Mouse (Mus musculus): ENCODE results near the gene Pde2a. TPM values are rescaled to one million over a fixed set of nuclear protein-coding genes. Genes with fewer than 3 reads are reported as not detected.

Pde2a gene
- polyA plus RNA-seq, 1 experiment, result 17.6 TPM

DNA sequence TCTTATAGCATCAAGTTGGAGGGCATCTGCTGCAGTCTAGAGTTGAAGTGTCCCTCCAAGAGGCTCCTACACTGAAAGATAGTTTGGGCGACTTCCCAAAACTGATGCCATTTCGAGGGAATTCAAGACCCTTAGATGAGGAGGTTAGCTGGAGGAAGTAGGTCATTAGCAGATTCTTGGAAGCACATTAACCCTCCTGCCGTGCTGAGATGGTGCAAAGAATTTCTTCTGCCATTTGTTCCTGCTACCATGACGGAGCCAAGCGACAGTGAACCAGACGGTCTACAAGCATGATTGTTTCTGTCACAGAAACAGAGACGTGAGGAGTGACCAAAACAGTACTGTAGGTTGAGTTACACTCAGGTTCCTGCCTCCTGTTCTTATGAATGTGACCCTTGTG lies 105.0 kb downstream of the Pde2a start:
- Histone ChIP-seq H3K36me3 (ENCODE audit: control insufficient read depth, insufficient read depth, low read length) (no peaks in the 10 kb centered on the region), H3K27ac (ENCODE audit: insufficient read depth, low read depth, low read length) (no peak overlapping the region), H3K27me3 (ENCODE audit: control insufficient read depth, insufficient read depth, low read length) (no peaks in the 10 kb centered on the region; the same call in 1 of the 2 replicates), H3K4me1 (ENCODE audit: control insufficient read depth, insufficient read depth, insufficient read length, low read length) (no peaks in the 10 kb centered on the region), H3K4me3 (ENCODE audit: low read depth, low read length) (no peak overlapping the region)
- no peak for TF ChIP-seq POLR2A (IDR thresholded peaks at IDR 0.05; ENCODE audit: low read depth, low read length)
- no peak for TF ChIP-seq CTCF (IDR thresholded peaks at IDR 0.05; ENCODE audit: extremely low read depth, insufficient read length, insufficient replicate concordance, low read depth, low read length)
- WGBS, result 62% methylated on average over 7 of the region's 7 CpGs

DNA sequence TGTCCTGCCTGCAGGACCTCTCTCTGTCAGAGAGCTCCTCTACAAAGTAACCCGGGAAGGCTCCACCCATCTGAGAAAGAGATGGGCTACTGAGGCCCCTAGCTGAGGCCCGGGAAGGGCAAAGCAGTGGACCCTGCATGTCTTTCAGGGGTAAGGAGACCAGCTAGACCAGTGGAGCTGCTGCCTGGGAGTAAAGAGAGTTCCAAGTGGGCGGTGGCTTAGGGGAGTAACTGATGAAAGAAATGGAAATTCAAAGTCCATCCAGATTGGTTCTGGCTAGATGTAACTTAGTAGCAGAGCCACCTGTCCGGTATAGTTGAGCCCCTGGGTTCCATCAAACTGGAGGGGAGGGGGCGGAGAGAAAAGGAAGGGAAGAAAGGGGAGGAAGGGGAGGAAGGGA lies 112.9 kb downstream of the Pde2a start:
- TF ChIP-seq CTCF (IDR thresholded peaks at IDR 0.05; ENCODE audit: extremely low read depth, insufficient read length, insufficient replicate concordance, low read depth, low read length), result no peak
- TF ChIP-seq POLR2A (IDR thresholded peaks at IDR 0.05; ENCODE audit: low read depth, low read length), result no peak
- Histone ChIP-seq H3K36me3 (ENCODE audit: control insufficient read depth, insufficient read depth, low read length) (no peaks in the 10 kb centered on the region), H3K27ac (ENCODE audit: insufficient read depth, low read depth, low read length) (no peak overlapping the region), H3K4me1 (ENCODE audit: control insufficient read depth, insufficient read depth, insufficient read length, low read length) (peaks cover 2% of the 10 kb centered on the region; the same call in 1 of the 2 replicates), H3K27me3 (ENCODE audit: control insufficient read depth, insufficient read depth, low read length) (no peaks in the 10 kb centered on the region), H3K4me3 (ENCODE audit: low read depth, low read length) (no peak overlapping the region)
- WGBS, result 28% methylated on average over 5 of the region's 5 CpGs

DNA sequence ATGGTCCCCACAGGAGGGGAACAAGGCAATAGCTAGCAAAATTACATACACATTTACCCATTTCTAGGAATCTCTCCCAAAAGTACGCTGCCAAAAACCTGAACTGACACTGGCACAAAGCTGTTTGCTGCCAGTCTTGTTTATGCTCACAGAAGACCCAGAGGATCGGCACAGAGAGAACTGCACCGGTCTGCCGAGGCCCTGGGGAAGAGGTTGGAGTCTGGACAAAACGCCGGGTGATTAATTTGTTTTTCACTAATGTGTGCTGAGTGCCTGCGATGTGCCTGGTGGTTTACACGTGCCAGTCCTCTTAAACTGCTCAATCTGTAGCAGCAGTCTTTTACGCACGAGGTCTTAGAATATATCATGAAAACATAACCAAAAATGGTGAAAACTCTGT lies 113.6 kb downstream of the Pde2a start:
- Histone ChIP-seq H3K27ac (ENCODE audit: insufficient read depth, low read depth, low read length) (no peak overlapping the region), H3K36me3 (ENCODE audit: control insufficient read depth, insufficient read depth, low read length) (no peaks in the 10 kb centered on the region), H3K4me1 (ENCODE audit: control insufficient read depth, insufficient read depth, insufficient read length, low read length) (peaks cover 2% of the 10 kb centered on the region; the same call in 1 of the 2 replicates), H3K27me3 (ENCODE audit: control insufficient read depth, insufficient read depth, low read length) (no peaks in the 10 kb centered on the region), H3K4me3 (ENCODE audit: low read depth, low read length) (no peak overlapping the region)
- TF ChIP-seq POLR2A (IDR thresholded peaks at IDR 0.05; ENCODE audit: low read depth, low read length), result no peak
- no peak for TF ChIP-seq CTCF (IDR thresholded peaks at IDR 0.05; ENCODE audit: extremely low read depth, insufficient read length, insufficient replicate concordance, low read depth, low read length)
- 64% methylated on average over 10 of the region's 10 CpGs for WGBS

DNA sequence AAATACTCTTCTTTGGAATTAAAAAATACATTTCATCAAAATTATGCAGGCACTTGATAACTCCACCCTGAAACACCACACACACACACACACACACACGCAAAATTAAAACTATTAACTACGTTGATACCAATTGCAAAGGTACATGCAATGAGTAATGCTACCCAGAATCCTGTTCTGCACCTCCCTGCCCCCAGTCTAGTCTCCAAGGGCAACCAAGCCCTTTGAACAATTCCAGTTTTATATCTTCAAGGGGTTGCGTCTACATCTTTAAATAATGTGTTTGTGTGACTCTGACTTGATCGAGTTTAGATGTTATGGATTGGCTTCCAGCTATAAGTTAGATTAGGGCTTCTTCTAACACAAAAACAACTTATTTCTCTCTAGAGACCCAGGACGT lies 114.0 kb downstream of the Pde2a start:
- TF ChIP-seq CTCF (IDR thresholded peaks at IDR 0.05; ENCODE audit: extremely low read depth, insufficient read length, insufficient replicate concordance, low read depth, low read length) (no peak), POLR2A (IDR thresholded peaks at IDR 0.05; ENCODE audit: low read depth, low read length) (no peak)
- Histone ChIP-seq H3K4me3 (ENCODE audit: low read depth, low read length) (no peak overlapping the region), H3K36me3 (ENCODE audit: control insufficient read depth, insufficient read depth, low read length) (no peaks in the 10 kb centered on the region), H3K27me3 (ENCODE audit: control insufficient read depth, insufficient read depth, low read length) (no peaks in the 10 kb centered on the region), H3K27ac (ENCODE audit: insufficient read depth, low read depth, low read length) (no peak overlapping the region), H3K4me1 (ENCODE audit: control insufficient read depth, insufficient read depth, insufficient read length, low read length) (peaks cover 2% of the 10 kb centered on the region; the same call in 1 of the 2 replicates)
- 76% methylated on average over 5 of the region's 5 CpGs for WGBS

DNA sequence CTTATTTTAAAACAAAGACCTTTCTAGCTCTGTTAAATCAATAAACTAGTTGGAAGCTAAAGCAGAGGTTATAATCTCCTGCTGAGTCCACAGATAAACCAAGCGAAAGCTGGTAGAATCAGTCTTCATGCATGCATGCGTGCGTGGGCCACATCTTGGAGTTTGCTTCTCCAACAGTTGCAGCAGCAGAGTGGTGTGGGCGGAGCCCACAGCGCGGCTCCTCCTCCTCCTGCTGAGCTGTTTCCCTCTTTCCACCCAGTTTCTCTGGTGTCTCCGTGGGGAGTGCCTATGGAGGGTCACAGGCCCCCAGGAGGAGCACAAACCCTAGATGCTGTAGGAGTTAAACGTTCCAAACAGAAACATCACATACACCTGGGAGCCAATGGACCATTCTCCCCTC lies 116.0 kb downstream of the Pde2a start:
- Histone ChIP-seq H3K27me3 (ENCODE audit: control insufficient read depth, insufficient read depth, low read length) (no peaks in the 10 kb centered on the region), H3K4me1 (ENCODE audit: control insufficient read depth, insufficient read depth, insufficient read length, low read length) (peaks cover 2% of the 10 kb centered on the region; the same call in 1 of the 2 replicates), H3K36me3 (ENCODE audit: control insufficient read depth, insufficient read depth, low read length) (no peaks in the 10 kb centered on the region), H3K4me3 (ENCODE audit: low read depth, low read length) (peak overlapping the region; percentile 35), H3K27ac (ENCODE audit: insufficient read depth, low read depth, low read length) (peak overlapping the region; percentile 39)
- 31% methylated on average over 8 of the region's 8 CpGs for WGBS
- TF ChIP-seq CTCF (IDR thresholded peaks at IDR 0.05; ENCODE audit: extremely low read depth, insufficient read length, insufficient replicate concordance, low read depth, low read length), result no peak

DNA sequence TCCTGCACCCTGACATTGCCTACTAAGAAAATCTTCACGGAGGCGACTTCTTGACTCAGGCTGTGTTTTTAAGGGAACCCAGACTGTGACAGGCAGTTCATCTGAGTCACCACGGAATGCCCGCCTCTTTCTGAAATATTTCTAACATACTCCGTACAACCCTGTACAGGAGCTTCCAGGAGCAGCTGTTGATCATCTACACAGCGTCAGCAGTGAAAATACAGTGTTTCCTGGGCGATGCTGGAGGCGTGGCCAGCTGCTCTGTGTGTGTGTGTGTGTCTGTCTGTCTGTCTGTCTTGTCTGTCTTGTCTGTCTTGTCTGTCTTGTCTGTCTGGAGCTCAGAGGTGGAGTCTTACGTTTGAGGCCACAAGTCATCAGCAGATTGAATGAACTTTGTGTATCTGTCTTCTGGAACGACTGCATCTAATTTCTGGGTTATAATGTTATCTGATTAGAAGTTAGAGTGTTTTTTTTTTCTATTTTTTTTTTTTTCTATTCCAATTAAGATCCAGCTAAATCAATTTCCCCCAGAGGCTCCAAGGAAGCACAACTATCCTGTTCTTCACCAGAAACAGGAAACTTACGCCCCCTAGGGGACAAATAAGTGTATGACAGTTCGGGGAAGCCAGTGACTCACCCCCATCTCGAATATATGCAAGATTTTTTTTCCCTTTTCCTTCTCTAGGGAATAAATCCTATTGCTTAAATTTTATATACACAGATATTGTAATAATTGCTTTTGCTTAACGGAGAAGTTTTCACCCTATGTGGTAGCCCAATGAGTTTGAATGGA lies 116.8 kb downstream of the Pde2a start:
- peak overlapping the region; percentile 39 for H3K27ac ChIP-seq (ENCODE audit: insufficient read depth, low read depth, low read length)
- WGBS, result 18% methylated on average over 14 of the region's 14 CpGs

DNA sequence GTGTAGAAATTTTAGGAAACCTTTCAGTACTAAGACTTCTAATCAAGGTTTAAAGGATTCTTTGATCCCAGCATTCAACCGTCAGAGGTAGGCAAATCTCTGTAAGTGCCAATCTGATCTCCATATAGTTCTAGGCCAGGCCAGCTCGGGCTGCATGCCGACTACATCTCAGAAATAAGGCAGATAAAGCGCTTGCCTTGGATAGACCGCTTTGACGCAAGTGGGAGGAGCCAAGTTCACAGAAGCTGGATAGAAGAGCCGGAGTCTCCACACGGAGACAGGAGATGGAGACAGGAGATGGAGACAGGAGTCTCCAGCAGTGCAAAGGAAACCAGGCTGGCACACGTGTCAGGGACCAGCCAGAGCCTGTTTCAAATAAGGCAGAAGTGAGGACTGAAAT lies 118.3 kb downstream of the Pde2a start:
- H3K36me3 ChIP-seq (ENCODE audit: control insufficient read depth, insufficient read depth, low read length), result no peaks in the 10 kb centered on the region
- WGBS, result 51% methylated on average over 9 of the region's 9 CpGs

More for the DNA sequence above, 116.8 kb downstream of the Pde2a start:
- no peaks in the 10 kb centered on the region for H3K36me3 ChIP-seq (ENCODE audit: control insufficient read depth, insufficient read depth, low read length)
- no peaks in the 10 kb centered on the region for H3K27me3 ChIP-seq (ENCODE audit: control insufficient read depth, insufficient read depth, low read length)
- TF ChIP-seq CTCF (IDR thresholded peaks at IDR 0.05; ENCODE audit: extremely low read depth, insufficient read length, insufficient replicate concordance, low read depth, low read length) (peak; percentile 29; the same call in 1 of the 2 replicates), POLR2A (IDR thresholded peaks at IDR 0.05; ENCODE audit: low read depth, low read length) (no peak)
- peak overlapping the region; percentile 22 for H3K4me3 ChIP-seq (ENCODE audit: low read depth, low read length)
- H3K4me1 ChIP-seq (ENCODE audit: control insufficient read depth, insufficient read depth, insufficient read length, low read length), result peaks cover 2% of the 10 kb centered on the region; the same call in 1 of the 2 replicates

More for the DNA sequence above, 118.3 kb downstream of the Pde2a start:
- no peaks in the 10 kb centered on the region for H3K27me3 ChIP-seq (ENCODE audit: control insufficient read depth, insufficient read depth, low read length)
- no peak overlapping the region for H3K27ac ChIP-seq (ENCODE audit: insufficient read depth, low read depth, low read length)
- H3K4me3 ChIP-seq (ENCODE audit: low read depth, low read length), result no peak overlapping the region
- no peak for TF ChIP-seq CTCF (IDR thresholded peaks at IDR 0.05; ENCODE audit: extremely low read depth, insufficient read length, insufficient replicate concordance, low read depth, low read length)
- no peak for TF ChIP-seq POLR2A (IDR thresholded peaks at IDR 0.05; ENCODE audit: low read depth, low read length)
- peaks cover 2% of the 10 kb centered on the region; the same call in 1 of the 2 replicates for H3K4me1 ChIP-seq (ENCODE audit: control insufficient read depth, insufficient read depth, insufficient read length, low read length)

Data from small intestine, adult 2 months (tissue).